Mouse (Mus musculus) embryo, embryonic 10.5 days (tissue): ENCODE data around the gene Arhgap10.
"Not testable (repeated sequence)": the region's sequence is repeated elsewhere in the genome, so short reads cannot be mapped to it uniquely, and the experiment has no call there.

ENCODE experiments used
- DNase-seq: peaks from one replicate; pipeline ENCODE4 v3.0.0-alpha.2; 2015; ENCODE audit warnings: low spot score

Gene Arhgap10

DNA sequence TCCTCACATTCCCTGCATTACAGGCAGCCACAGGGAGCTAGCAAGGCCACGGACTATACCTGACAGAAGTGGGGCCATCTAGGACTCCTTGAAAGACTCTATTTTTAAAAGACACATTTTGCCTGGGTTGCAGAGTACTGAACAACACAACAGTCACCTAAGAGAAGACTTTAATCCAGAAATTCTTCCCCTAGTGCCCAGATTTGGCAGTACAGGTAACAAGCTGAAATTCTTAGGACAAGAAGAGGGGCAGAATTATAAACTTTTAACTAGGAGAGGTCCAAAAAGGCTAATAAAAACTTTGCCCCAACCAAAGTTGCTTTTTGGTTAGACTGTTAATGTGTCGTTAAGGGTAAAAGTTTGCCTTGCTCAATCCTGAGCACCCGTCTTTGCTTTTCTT is 174.4 kb downstream of the Arhgap10 start:
- no peak for DNase-seq

DNA sequence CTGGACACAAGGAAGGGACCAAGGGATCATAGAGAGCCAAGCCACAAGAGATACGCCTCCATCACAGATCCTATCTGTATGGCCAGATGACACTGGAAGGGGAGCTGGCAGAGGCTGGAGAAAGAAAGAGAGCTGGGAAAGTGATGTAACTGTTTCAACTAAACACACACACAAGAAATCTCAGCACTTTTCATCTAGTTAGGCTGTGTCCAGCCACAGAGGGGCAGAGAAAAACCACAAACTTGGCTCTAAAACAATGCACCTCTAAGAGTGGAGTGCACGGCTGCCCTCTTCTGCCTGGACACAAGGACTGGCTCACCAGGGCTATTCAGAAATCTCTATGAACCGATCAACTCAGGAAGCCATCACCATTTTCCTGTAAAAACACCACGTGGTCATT is 175.6 kb downstream of the Arhgap10 start:
- no peak for DNase-seq

DNA sequence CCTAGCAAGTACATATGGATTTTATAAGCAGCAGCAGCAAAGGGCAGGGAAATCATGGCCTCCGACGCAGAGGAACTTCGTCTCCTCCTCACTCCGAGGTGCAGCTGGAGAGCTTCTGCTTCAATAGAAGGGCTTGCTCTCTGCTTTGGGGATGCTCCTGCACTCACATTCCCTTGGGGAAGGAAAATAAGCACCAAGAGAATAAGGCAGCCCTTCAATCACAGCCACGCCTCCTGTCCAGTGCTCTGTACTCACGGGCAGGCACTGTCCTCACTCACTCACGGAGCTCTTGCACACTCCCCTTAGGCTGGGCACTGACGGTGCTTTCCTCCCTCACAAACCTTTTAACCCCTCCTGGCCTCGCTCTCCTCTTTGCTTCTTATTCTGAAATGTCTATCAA is 176.4 kb downstream of the Arhgap10 start:
- peak; percentile 24 for DNase-seq

DNA sequence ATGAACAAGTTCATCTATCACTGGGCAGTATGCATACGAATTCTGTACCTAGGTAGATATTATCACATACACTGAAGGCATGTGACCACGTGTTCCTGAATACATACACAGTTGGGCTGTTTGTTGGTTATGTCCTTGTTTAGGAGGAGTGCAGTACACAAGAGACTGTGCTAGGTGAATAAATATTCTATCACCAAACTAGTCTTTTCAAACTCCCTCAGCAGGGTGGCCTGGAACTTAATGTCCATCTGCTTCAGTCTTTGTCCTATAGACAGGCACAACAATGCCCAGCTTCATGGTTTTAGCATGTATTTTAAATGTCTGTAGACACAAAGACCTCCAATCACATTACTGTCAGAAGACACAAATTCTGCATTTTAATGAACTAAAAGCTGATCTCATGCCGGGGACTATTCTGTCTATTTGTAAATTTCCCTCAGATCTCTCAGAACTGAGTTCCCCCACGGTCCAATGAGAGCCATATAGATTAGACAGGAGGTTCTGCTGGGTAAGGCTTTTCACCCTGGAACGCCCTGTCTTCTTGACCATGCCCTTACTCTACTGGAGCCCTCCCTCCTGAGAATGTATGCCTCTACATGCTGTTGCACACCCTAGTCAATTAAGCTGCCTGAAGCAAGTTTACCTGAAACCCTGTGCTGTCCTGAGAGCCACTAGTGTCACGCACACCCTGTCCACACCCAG is 177.6 kb downstream of the Arhgap10 start:
- DNase-seq = peak; percentile 54

DNA sequence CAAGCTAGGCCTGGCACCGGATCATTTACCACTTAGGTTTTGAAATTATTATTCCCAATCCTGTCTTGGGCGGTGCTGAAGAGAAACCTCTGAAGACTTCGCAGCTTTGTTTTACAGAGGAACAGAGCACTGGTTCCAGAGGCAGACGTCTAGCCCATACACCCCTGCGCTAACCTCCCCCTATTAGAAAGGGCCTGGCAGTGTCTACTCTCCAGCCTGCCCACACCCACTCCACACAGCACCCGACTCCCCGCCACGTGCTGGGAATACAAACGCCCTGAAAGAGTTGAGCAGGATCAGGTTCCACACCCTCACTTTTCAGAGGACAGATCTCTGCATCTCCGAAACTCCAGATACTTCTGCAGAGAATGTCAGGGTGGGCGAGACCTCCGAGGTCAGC is 180.5 kb downstream of the Arhgap10 start:
- DNase-seq = no peak

DNA sequence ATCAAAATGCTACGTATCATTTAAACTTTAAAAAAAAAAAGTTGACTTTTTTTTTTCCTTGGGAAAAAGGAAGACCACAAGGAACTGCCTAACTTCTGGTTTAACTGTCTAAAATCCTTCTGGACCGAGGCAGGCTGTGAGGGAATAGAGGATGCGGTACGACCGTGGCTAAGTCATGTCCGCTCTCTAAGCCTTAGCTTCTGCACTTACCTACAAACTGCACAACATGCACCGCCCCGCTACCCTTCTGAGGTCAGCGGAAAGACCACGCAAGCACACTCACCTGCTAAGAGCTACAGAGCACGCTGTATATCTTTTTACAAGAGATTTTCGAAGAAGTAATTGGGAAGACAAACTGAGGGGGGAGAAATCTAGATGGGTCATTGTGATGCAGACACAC is 186.6 kb downstream of the Arhgap10 start:
- no peak for DNase-seq

DNA sequence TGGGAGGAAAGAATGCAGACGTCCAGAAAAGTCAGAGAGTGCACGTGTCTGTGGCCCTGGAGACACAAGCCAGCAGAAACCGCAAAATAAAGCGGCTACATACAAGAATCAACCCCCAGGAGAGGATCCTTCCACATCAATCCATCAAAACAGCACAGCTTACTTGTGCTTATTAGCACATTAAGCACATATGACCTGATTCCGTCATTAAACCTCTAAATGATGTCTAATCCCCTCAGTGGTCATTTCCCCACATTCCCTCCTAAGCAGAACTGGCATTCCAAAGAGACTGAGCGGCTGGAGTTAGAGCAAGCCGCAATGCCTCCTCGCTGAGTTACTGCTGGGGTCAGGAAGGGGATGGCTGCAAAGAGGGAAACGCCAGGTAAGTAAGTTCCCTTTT is 187.4 kb downstream of the Arhgap10 start:
- DNase-seq = no peak

DNA sequence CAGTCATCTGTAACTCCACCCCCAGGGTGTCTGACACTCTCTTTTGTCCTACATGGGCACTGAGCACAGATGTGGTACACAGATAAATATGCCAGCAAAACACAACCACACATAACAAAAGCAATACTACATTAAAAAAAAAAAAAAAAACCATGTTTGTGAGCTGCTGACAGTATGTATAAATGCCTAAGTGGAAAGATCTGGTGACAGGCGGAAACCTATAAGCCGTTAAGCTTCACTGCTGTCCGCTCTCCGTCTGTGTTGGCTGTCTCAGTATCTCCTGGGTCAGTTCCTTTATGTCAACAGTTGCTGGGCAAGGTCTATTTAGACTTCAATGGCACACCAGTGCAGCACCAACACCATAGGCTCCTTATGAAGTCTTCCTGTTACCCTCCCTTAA is 188.0 kb downstream of the Arhgap10 start:
- no peak for DNase-seq

DNA sequence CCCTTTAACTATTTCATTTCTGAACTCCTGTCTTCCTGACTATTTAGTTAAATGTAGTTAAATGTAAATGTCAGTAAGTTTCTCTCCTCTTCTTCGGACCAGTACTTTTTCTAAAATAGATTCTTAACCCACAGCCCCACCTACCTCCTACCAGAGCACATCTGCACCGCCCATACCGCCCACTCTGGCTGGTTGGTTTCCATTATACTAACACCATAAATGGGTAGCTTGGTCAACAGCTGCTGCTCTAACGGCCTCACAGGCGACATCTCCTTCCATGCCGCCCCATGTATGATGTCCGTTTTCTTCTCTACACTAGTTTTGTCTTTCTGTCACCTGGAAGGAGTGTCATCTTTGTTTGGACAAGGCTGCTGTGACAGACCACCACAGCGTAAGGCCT is 189.3 kb downstream of the Arhgap10 start:
- DNase-seq = no peak

DNA sequence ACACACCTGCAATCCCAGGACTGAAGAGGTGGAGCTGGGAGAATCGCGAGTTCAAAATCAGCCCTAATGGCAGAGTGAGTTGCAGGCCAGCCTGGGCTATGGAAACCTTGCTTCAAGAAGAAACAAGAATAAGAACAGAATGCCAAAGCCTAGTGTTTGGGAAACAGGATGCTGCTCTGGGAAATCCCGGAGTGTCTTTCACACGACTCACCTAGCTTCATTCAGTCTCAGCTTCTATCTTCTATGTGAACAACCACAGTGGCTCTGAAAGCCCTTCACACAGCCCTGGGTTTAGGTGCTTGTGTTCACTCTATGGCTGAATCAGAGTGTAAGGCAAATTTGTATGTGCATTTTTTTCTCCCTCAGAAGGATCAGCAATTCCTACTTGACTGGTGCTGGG is 190.4 kb downstream of the Arhgap10 start:
- DNase-seq = no peak

DNA sequence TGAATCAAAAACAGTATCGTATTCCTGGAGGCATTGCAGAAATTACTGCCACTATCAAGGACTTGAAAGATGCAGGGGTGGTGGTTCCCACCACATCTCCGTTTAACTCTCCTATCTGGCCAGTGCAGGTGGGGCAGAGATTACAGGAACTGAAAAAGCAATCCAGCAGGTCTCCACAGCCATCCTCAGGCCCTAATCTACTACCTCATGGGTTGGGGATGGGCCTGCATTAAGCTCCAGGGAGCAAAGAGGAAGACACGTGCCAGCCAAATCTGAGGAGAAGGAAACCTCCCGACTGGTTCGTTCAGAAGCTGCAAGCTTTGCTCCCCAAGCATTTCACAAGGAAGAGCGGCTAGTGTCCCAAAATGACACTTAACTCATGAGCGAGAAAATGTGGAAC is 195.0 kb downstream of the Arhgap10 start:
- not testable (repeated sequence) for DNase-seq

DNA sequence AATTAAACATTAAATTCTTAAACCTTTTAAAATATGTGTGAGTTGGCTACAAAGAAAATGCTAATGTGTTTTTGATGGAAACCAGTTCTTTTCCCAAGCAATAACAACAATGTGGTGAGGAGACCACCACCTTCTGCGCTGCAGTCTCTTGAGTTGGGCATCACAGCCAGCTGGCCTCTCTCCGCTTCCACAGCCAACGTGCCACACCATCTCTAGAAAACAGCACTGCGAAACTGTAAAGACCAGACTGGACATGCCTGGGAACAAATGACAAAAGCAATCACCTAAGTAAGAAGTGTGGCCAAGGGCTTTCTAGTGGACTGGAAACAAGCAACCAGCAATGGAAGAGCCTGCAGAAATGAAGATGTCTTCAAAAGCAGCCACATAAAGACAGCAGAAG is 195.9 kb downstream of the Arhgap10 start:
- no peak for DNase-seq

DNA sequence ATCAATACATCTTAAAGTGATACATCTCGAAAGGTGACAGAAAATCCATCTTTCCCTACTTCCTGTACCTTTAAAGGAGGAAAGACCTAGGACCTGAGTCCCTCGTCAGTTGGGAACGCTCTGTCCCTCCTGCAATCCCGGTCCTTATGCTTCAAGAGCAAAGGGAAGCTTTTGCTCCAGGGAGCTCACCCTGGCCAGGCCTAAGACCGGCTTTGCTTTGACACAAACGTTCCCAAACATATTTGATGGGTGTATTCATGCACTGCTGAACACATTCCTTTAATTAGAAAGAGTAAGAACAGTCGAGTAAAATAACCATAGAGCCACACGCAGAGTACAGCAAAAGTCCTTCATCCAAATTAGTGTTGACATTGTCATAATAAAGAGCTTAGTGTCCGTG is 199.2 kb downstream of the Arhgap10 start:
- no peak for DNase-seq

DNA sequence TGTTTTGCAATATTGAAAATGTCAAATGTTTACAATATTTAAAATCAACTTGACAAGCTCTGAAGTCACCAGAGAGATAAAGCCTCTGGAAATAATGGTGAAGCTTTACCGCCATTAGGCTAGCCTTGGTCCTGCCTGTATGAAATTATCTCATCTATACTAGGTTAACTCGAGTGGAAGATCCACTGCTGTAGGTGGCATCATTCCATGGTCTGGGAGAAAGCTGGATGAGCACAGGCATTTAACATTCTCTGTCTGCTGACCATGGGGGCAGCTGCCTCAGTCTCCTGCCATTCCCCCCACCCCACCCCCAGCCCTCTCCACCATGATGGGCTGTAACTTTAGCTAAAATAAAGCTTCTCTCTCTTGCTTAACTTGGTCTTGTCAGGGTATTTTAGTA is 200.0 kb downstream of the Arhgap10 start:
- DNase-seq = no peak

DNA sequence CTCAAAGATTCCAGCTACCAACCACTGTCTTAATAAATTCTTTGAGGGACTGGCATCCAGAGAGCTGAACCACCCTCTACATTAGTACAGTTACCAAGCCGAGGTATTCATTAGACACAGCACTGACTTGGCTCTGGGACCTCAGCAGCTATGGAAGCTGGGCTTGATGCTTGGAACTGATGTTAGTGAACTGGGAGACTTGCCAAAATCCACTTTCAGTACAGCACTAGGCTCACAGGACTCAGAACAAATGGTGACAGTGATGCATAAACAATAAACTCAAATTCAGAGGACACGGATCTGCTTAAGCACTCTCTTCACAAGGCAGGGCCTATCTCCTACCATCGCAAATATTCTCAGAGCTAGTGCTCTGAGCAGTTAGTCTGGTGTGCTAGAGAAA is 204.8 kb downstream of the Arhgap10 start:
- no peak for DNase-seq

DNA sequence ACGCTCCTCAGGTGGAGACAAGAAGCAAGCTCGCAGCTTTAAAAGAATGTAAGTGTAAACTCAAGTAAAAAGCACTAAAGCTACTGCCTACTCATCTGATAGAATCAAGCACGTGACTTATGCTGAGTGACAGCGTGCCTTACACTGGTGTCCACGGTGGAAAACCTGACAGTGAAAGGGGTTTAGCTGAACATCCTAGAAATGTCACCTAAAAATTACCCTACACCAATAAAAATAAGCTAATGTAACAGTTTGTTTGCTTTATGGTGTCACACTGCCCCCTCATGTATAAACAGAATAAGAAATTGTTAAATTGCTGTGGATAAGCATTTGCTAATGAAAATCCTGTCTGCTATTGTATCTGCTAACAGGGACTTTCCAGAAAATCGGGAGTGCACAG is 206.0 kb downstream of the Arhgap10 start:
- no peak for DNase-seq

DNA sequence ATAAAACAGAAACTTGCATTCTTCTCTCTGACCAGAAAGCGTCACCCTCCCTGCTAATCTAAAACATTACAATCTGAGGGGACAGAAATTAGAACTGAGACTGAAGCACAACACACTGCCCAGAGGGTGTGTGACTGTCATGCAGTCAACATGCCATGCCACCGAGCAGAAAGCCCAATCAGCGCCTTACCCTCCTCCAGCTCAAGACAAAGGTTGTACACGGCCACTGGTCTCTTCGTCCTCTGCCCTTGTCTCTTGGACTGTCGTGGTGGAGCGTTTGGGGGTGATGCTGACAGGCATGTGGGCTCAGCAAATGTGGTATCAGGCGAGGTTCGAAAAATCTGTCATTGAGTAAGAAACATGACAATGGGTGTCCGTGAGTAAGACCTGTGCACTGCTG is 207.2 kb downstream of the Arhgap10 start:
- DNase-seq = no peak

DNA sequence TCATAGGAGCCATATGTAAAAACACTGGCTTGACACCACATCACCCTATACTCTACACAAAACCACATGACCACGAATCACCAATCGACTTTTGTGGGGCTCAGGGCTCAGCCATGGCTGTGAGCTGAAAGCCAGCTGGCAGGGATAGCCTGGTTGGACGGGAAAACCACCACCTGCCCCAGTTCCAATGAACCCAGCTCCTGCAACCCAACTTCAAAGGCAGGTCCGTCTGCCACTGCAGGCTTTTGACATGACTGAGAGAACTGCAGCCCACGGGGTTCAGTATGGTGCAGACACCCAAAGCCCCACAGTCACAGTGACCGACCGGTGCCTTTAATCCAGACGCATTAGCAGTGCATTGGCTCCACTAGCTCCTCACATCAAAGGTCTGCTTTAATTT is 207.7 kb downstream of the Arhgap10 start:
- DNase-seq = no peak

DNA sequence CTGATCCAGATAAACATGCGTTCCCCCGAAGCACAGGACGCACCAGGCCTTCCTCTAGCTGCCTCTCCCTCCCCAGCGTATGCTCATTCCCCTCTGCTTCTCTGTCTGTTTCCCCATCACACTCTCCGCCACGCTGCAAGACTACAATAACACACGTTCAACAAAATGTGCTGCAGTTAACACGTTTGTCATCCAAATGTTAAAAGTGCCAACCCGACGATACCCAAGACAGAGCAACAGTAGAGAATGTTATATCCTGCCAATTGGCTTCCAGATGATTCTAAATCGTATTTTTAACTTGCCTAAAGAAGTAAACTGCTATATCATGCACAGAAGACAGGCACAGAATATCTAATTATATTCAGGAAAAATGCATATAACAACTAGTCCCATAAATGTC is 223.2 kb downstream of the Arhgap10 start:
- no peak for DNase-seq

DNA sequence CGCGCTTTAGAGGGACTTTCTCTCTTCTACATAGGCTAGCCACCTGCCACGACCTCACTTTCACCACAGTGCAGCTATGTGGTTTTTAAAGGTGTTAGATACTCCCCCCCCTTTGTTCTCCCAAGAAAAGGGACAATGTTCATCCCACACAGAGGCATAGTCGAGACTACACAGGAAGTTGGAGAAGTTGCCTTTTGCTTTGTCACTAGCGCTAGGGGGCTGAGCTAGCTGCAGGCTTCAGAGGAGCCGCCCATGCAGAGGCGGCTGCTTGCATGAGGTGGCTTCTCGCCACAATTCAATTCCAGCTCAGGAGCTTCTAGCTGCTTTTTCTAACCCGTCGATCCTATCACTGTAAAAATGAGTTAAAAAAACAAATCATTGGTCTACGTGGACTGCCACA is 225.1 kb downstream of the Arhgap10 start:
- no peak for DNase-seq

DNA sequence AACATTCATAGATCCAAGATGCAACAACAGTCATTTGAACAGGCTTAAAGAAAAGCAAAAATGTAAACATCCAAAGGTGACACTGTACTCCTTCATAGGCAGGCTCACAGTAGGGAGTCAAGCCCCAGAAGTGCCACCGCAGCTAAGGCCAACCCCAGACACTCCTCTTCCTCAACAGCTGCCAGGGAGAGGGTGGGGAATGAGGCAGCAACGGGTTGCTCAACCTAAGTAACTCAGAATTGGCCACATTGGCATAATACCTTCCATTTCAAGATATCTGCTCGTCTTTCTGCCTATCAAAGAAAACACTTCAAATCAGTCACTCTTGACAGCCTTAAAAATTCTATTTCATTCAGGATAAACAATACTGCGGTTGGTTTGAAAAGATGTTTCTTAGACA is 225.6 kb downstream of the Arhgap10 start:
- DNase-seq = no peak

DNA sequence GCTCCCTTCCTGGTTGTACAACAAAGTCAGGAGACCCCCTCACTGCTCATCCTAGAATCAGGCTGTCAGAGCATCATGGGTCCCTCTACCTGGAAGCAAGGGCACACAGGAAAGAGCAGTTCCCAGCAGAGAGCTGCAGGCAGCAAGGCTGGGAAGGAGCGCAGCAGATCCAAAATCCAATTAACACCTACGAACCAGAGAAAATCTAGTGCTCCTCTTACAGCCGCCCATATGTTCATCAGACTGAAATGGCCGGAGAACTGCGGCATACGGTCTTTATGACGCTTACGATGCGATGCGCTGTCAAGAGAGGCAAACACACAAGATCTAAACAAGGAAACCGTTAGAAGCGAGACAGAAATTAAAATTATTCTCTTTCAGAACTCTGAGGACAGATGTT is 229.3 kb downstream of the Arhgap10 start:
- no peak for DNase-seq

DNA sequence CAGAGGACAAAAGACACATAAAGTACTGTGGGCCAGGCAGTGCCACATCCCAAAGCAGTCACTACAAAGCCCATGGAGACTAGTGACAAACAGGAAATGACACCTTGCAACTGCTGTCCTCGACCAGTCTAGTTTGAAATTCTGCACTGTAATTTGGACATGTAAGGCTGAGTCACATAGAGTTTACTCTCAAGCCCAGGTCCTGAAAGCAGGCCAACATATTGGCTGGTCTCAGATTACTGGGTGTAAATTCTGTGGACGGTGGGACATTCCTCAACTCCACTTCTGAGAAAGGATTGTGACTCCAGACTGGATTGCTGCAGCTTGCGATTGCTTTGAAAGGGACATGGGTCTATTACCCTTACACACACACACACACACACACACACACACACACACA is 229.7 kb downstream of the Arhgap10 start:
- no peak for DNase-seq

DNA sequence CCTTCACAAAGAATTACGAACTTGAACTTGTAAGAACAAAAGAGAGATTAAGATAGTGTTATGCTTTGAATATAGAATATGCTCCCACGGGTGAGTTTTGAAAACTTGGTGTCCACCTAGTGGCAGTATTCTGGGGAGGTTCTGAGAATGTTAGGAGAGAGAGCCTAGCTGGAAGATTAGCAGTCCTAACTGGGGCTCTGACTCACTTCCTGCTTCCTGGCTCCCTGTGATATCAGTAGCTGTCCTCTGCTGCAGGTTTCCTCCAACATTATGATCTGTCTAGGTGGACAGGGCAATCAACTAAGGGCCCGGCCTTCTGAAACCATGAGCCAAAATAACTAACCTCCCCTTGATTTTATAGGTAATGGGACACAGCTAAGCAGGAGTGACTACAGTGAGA is 233.3 kb downstream of the Arhgap10 start:
- DNase-seq = no peak
